Mouse (Mus musculus) liver, adult 2 months (tissue): ENCODE measurements around the gene Tbl2. TPM values are rescaled to one million over a fixed set of nuclear protein-coding genes. Genes with fewer than 3 reads are reported as not detected.

Experiments
- DNase-seq: peaks from one replicate; pipeline ENCODE4 v3.0.0-alpha.2; 2011; ENCODE audit warnings: low read depth, low spot score; ENCODE audit errors: extremely low read depth
- H3K27ac ChIP-seq: fragments of 200-500 bp; replicated peaks from 2 replicates; pipeline ENCODE4 v1.5.1; 2012; ENCODE audit warnings: low read depth, mild to moderate bottlenecking, control low read depth, inconsistent platforms, low read length; ENCODE audit not compliant: insufficient read depth
- H3K27me3 ChIP-seq: fragments of 200-500 bp; 2 replicates; pipeline ENCODE4 v1.6.1; 2012; ENCODE audit warnings: mild to moderate bottlenecking, moderate library complexity, low read length, inconsistent platforms; ENCODE audit not compliant: control insufficient read depth, insufficient read depth
- H3K36me3 ChIP-seq: fragments of 200-500 bp; 2 replicates; pipeline ENCODE4 v1.6.1; 2012; ENCODE audit warnings: low read length, inconsistent platforms; ENCODE audit not compliant: control insufficient read depth, insufficient read depth
- H3K4me1 ChIP-seq: fragments of 200-500 bp; 2 replicates; pipeline ENCODE4 v1.6.1; 2011; ENCODE audit warnings: low read length; ENCODE audit not compliant: control insufficient read depth, insufficient read depth
- H3K4me3 ChIP-seq: fragments of 200-500 bp; 2 replicates; pipeline ENCODE4 v1.5.1; 2011; ENCODE audit warnings: low read depth, mild to moderate bottlenecking, control low read depth, low read length, moderate library complexity; ENCODE audit not compliant: insufficient read depth
- H3K79me2 ChIP-seq: fragments of 200-500 bp; 2 replicates; pipeline ENCODE4 v1.6.1; 2012; ENCODE audit warnings: inconsistent platforms, mild to moderate bottlenecking, low read length, moderate library complexity; ENCODE audit not compliant: control insufficient read depth, insufficient read depth
- H3K9ac ChIP-seq: fragments of 200-500 bp; 2 replicates; pipeline ENCODE4 v1.6.1; 2012; ENCODE audit warnings: low read depth, mild to moderate bottlenecking, control low read depth, inconsistent platforms, low read length
- CTCF ChIP-seq: fragments of 200-500 bp; IDR thresholded peaks from 2 replicates; pipeline ENCODE4 v1.5.1; 2011; ENCODE audit warnings: low read depth, low read length, control low read depth
- POLR2A ChIP-seq: fragments of 200-500 bp; IDR thresholded peaks from 2 replicates; pipeline ENCODE4 v1.6.1; 2011; ENCODE audit warnings: low read length, control low read depth; ENCODE audit not compliant: insufficient read depth; ENCODE audit errors: extremely low read depth
- WGBS: fragments of 180-500 bp; shearing (Covaris S2); methylation state at CpG from one replicate; pipeline ENCODE4 v1.1.7; 2018; 5-methylcytosine and 5-hydroxymethylcytosine counted together
- polyA plus RNA-seq: library from polyadenylated mRNA; depleted of rRNA; stranded (reverse); fragments of >200 nt; gene quantifications from 2 replicates; pipeline ENCODE4 v1.2.3, GENCODE M21; 2012; rRNA removed
- total RNA-seq: library from RNA; depleted of rRNA; stranded (reverse); fragments of >200 nt; gene quantifications from 2 replicates; pipeline ENCODE4 v1.2.3, GENCODE M21; 2014; rRNA removed

Gene Tbl2
- total and polyA plus RNA-seq, 2 experiments, result 5.8 to 9.6 TPM

DNA sequence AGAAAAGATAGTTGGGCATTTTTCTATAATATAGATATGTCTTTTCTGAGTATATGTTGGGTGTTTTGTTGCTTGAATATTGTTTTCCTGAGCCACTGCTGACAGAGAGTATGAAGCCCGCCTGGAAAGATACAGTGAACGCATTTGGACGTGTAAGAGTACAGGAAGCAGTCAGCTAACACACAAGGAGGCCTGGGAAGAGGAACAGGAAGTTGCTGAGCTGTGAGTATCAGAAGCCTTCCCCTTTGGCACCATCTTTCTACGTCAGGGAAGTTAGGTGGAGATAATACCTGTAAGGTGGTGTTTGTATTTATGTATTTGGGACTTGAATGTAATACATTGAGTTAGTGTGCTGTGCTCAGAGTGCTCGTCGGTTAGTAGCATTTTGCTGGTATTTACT, 46.9 kb downstream of the Tbl2 start:
- Histone ChIP-seq H3K36me3 (peaks cover 55% of the 10 kb centered on the region), H3K27ac (0 out of 2 replicates have a peak overlapping the region, but pooled peaks have one; percentile 21), H3K4me3 (no peak overlapping the region), H3K27me3 (no peaks in the 10 kb centered on the region), H3K4me1 (peaks cover 4% of the 10 kb centered on the region; the same call in 1 of the 2 replicates), H3K79me2 (peaks cover 29% of the 10 kb centered on the region), H3K9ac (no peak overlapping the region)
- DNase-seq, result peak; percentile 24
- WGBS, result 55% methylated on average over 6 of the region's 6 CpGs
- TF ChIP-seq POLR2A, result no peak
- no peak for TF ChIP-seq CTCF

GRCm38 (mm10) chr5:135202763-135203162, 53.3 kb downstream of the Tbl2 start:
- Histone ChIP-seq H3K4me1 (no peaks in the 10 kb centered on the region), H3K9ac (no peak overlapping the region), H3K27ac (no peak overlapping the region), H3K79me2 (peaks cover 12% of the 10 kb centered on the region; the same call in 1 of the 2 replicates), H3K36me3 (peaks cover 68% of the 10 kb centered on the region), H3K27me3 (no peaks in the 10 kb centered on the region), H3K4me3 (no peak overlapping the region)
- TF ChIP-seq CTCF, result no peak
- TF ChIP-seq POLR2A, result no peak
- no peak for DNase-seq
- WGBS, result 77% methylated on average over 3 of the region's 3 CpGs

- no peak overlapping the region for H3K9ac ChIP-seq
- WGBS, result 97% methylated on average over 1 of the region's 1 CpGs
- H3K36me3 ChIP-seq, result peaks cover 77% of the 10 kb centered on the region
- DNase-seq, result no peak
- no peak for TF ChIP-seq CTCF
- TF ChIP-seq POLR2A, result no peak
- H3K4me1 ChIP-seq, result no peaks in the 10 kb centered on the region
- no peak overlapping the region for H3K27ac ChIP-seq
- peaks cover 6% of the 10 kb centered on the region; the same call in 1 of the 2 replicates for H3K79me2 ChIP-seq
- no peaks in the 10 kb centered on the region for H3K27me3 ChIP-seq
- no peak overlapping the region for H3K4me3 ChIP-seq
These were observed 58.7 kb downstream of the Tbl2 start for GRCm38 (mm10) chr5:135208197-135208596.

Other genes with a start within 250 kb of the Tbl2 start
- not detected in 2 replicates for gene Tmem270, start 242.9 kb upstream of the Tbl2 start, total RNA-seq
- gene Tmem270, start 242.9 kb upstream of the Tbl2 start, polyA plus RNA-seq, result not detected in 2 replicates
- gene Cldn13, start 234.1 kb upstream of the Tbl2 start, total RNA-seq, result not detected in 2 replicates
- gene Cldn13, start 234.1 kb upstream of the Tbl2 start, polyA plus RNA-seq, result not detected in 2 replicates
- 13.5 and 19.1 TPM in 2 replicates for gene Mettl27, start 217.3 kb upstream of the Tbl2 start, total RNA-seq
- gene Mettl27, start 217.3 kb upstream of the Tbl2 start, polyA plus RNA-seq, result 17.9 and 30.0 TPM in 2 replicates
- 0.09 and 0.13 TPM in 2 replicates for gene Cldn4, start 202.7 kb upstream of the Tbl2 start, total RNA-seq
- gene Cldn4, start 202.7 kb upstream of the Tbl2 start, polyA plus RNA-seq, result 0.09 and 0.36 TPM in 2 replicates
- gene Cldn3, start 163.4 kb upstream of the Tbl2 start, total RNA-seq, result 49.9 and 86.6 TPM in 2 replicates
- gene Cldn3, start 163.4 kb upstream of the Tbl2 start, polyA plus RNA-seq, result 290 and 291 TPM in 2 replicates
- 35.9 and 38.1 TPM in 2 replicates for gene Abhd11, start 140.5 kb upstream of the Tbl2 start, total RNA-seq
- 77.6 and 78.8 TPM in 2 replicates for gene Abhd11, start 140.5 kb upstream of the Tbl2 start, polyA plus RNA-seq
- 0.09 and 0.13 TPM in 2 replicates for gene Stx1a, start 126.2 kb upstream of the Tbl2 start, total RNA-seq
- gene Stx1a, start 126.2 kb upstream of the Tbl2 start, polyA plus RNA-seq, result 1.1 and 1.3 TPM in 2 replicates
- 7.1 and 8.6 TPM in 2 replicates for gene Dnajc30, start 85.5 kb upstream of the Tbl2 start, total RNA-seq
- gene Dnajc30, start 85.5 kb upstream of the Tbl2 start, polyA plus RNA-seq, result 39.9 and 45.7 TPM in 2 replicates
- 32.7 and 38.4 TPM in 2 replicates for gene Bud23, start 84.7 kb upstream of the Tbl2 start, total RNA-seq
- gene Bud23, start 84.7 kb upstream of the Tbl2 start, polyA plus RNA-seq, result 50.9 and 51.7 TPM in 2 replicates
- gene Vps37d, start 71.4 kb upstream of the Tbl2 start, total RNA-seq, result 0.13 and 0.18 TPM in 2 replicates
- gene Vps37d, start 71.4 kb upstream of the Tbl2 start, polyA plus RNA-seq, result 0.60 and 0.66 TPM in 2 replicates
- gene Mlxipl, start 59.8 kb upstream of the Tbl2 start, total RNA-seq, result 198 and 237 TPM in 2 replicates
- 444 and 617 TPM in 2 replicates for gene Mlxipl, start 59.8 kb upstream of the Tbl2 start, polyA plus RNA-seq
- gene Bcl7b, start 18.6 kb downstream of the Tbl2 start, total RNA-seq, result 10.5 and 11.9 TPM in 2 replicates
- gene Bcl7b, start 18.6 kb downstream of the Tbl2 start, polyA plus RNA-seq, result 17.6 and 20.2 TPM in 2 replicates
- gene Baz1b, start 37.6 kb downstream of the Tbl2 start, total RNA-seq, result 26.9 and 27.5 TPM in 2 replicates
- 8.8 and 11.9 TPM in 2 replicates for gene Baz1b, start 37.6 kb downstream of the Tbl2 start, polyA plus RNA-seq
- not detected in 2 replicates for gene Fzd9, start 101.6 kb downstream of the Tbl2 start, total RNA-seq
- gene Fzd9, start 101.6 kb downstream of the Tbl2 start, polyA plus RNA-seq, result 0.05 and 0.07 TPM in 2 replicates
- gene Fkbp6, start 200.4 kb downstream of the Tbl2 start, total RNA-seq, result not detected in 2 replicates
- not detected in 2 replicates for gene Fkbp6, start 200.4 kb downstream of the Tbl2 start, polyA plus RNA-seq
- gene Trim50, start 203.6 kb downstream of the Tbl2 start, total RNA-seq, result not detected in 2 replicates
- gene Trim50, start 203.6 kb downstream of the Tbl2 start, polyA plus RNA-seq, result not detected in 2 replicates
- gene Nsun5, start 220.3 kb downstream of the Tbl2 start, total RNA-seq, result 7.7 and 10.7 TPM in 2 replicates
- 16.4 and 23.7 TPM in 2 replicates for gene Nsun5, start 220.3 kb downstream of the Tbl2 start, polyA plus RNA-seq
- 0.92 and 2.0 TPM in 2 replicates for gene Pom121, start 244.9 kb downstream of the Tbl2 start, total RNA-seq
- 5.7 and 6.0 TPM in 2 replicates for gene Pom121, start 244.9 kb downstream of the Tbl2 start, polyA plus RNA-seq